Mouse (Mus musculus): Measurements from ENCODE around the gene Mrpl53. TPM values are rescaled to one million over a fixed set of nuclear protein-coding genes. Genes with fewer than 3 reads are reported as not detected.

Gene Mrpl53
- total and polyA plus RNA-seq, 3 experiments, result 52.2 to 74.0 (median 55.5) TPM

DNA sequence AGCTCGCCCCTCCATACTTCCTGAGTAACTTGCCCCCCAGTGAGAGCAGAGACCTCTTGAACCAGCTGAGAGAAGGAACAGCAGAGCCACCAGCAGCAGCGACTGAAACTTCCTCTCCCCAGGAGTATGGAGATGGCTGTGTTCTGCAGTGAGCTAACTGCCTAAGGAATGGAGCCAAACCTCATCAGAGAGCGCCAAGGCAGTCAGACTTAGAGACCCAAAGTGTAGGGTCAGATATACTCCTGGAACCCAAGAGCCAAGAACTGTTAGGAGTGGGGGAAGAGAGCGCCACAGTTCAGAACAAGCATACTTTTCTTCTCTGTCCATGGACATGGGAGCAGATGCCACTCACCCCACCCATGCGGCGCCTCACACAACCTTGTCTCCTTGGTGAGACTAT, 42.4 kb upstream of the Mrpl53 start:
- no peak for DNase-seq (ENCODE audit: extremely low read depth)
- H3K4me1 ChIP-seq (ENCODE audit: control insufficient read depth in 1 of 2, insufficient read depth in 2 of 2), result no peaks in the 10 kb centered on the region
- no peak overlapping the region for H3K27ac ChIP-seq (ENCODE audit: insufficient read depth, low read depth)
- H3K9ac ChIP-seq (ENCODE audit: insufficient read depth, low read depth), result no peak overlapping the region
- no peaks in the 10 kb centered on the region for H3K79me2 ChIP-seq (replicated peaks; ENCODE audit: control insufficient read depth, extremely low read depth, insufficient read depth, poor library complexity, severe bottlenecking)
- in situ Hi-C loops (cut with MboI; ENCODE audit: low pct_ligation_motif_present, low pct_unique_long_range_greater_than_20kb, low sequenced_read_pairs), result no loop called here
- no peak overlapping the region for H3K4me3 ChIP-seq (replicated peaks in 1 of 3; ENCODE audit: low read depth in 2 of 3, low read length in 2 of 3, poor library complexity in 1 of 3)
- peaks cover 32% of the 10 kb centered on the region for H3K9me3 ChIP-seq (replicated peaks; ENCODE audit: low read length)
- dilution Hi-C loops (cut with MboI; ENCODE audit: extremely low pct_ligation_motif_present, extremely low pct_unique_long_range_greater_than_20kb, low sequenced_read_pairs), result no loop called here
- no peak overlapping the region for H3K4me2 ChIP-seq (ENCODE audit: insufficient read depth, low read depth, poor library complexity, severe bottlenecking)
- peaks cover 0 to 38% of the 10 kb centered on the region in 2 experiments for H3K36me3 ChIP-seq (replicated peaks in 1 of 2; ENCODE audit: control insufficient read depth in 1 of 2, insufficient read depth in 1 of 2, low read length in 1 of 2)
- TF ChIP-seq SIN3A (IDR thresholded peaks at IDR 0.05; ENCODE audit: low read length), result no peak
- no peak for TF ChIP-seq MAFK (IDR thresholded peaks at IDR 0.05; ENCODE audit: insufficient replicate concordance, low read length)
- TF ChIP-seq POLR2A (IDR thresholded peaks at IDR 0.05; ENCODE audit: low read depth, low read length), result no peak
- TF ChIP-seq MXI1 (IDR thresholded peaks at IDR 0.05; ENCODE audit: low read depth, low read length), result no peak
- TF ChIP-seq MEF2A (IDR thresholded peaks at IDR 0.05; ENCODE audit: borderline replicate concordance, low read depth, low read length), result no peak
- TF ChIP-seq MAZ (IDR thresholded peaks at IDR 0.05; ENCODE audit: low read depth, low read length), result no peak
- no peak for TF ChIP-seq MAX (IDR thresholded peaks at IDR 0.05; ENCODE audit: low read length)
- TF ChIP-seq TBP (conservative IDR thresholded peaks at IDR 0.05; ENCODE audit: low read depth, low read length), result no peak
- TF ChIP-seq CHD1 (IDR thresholded peaks at IDR 0.05; ENCODE audit: low read depth, low read length), result no peak
- no peak for TF ChIP-seq RAD21 (IDR thresholded peaks at IDR 0.05; ENCODE audit: low read depth, low read length)
- TF ChIP-seq BHLHE40 (IDR thresholded peaks at IDR 0.05; ENCODE audit: low read depth, low read length), result no peak
- no peak for TF ChIP-seq EP300 (IDR thresholded peaks at IDR 0.05; ENCODE audit: low read length)
- no peak for TF ChIP-seq IRF4 (IDR thresholded peaks at IDR 0.05; ENCODE audit: low read depth, low read length)
- no peak for TF ChIP-seq NELFE (IDR thresholded peaks at IDR 0.05; ENCODE audit: low read depth, low read length)
- TF ChIP-seq USF2 (conservative IDR thresholded peaks at IDR 0.05; ENCODE audit: low read depth, low read length), result no peak
- no peaks in the 10 kb centered on the region for H3K27me3 ChIP-seq (replicated peaks)

DNA sequence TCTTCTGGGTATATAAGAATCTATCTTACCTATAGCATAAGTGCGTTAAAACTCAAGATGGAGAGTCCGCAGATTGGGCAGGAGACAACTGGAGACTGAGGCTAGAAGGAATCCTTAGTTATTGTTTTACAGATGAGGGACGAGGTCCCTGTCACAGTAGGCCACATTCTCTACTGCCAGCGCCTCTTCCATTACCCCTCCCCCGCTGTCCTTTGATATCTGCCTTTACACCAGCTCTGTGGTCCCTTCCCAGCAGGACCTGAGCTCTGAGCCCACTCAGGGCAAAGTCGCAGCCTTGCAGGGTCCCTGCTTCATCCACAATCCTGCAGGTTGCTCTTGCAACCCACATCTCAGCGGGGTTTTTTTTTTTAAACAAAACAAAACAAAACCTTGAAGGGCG, 40.6 kb upstream of the Mrpl53 start:
- Histone ChIP-seq H3K27ac (ENCODE audit: insufficient read depth, low read depth) (no peak overlapping the region), H3K4me2 (ENCODE audit: insufficient read depth, low read depth, poor library complexity, severe bottlenecking) (no peak overlapping the region), H3K9me3 (replicated peaks; ENCODE audit: low read length) (peaks cover 33% of the 10 kb centered on the region), H3K79me2 (replicated peaks; ENCODE audit: control insufficient read depth, extremely low read depth, insufficient read depth, poor library complexity, severe bottlenecking) (no peaks in the 10 kb centered on the region), H3K36me3 (replicated peaks in 1 of 2; ENCODE audit: control insufficient read depth in 1 of 2, insufficient read depth in 1 of 2, low read length in 1 of 2) (peaks cover 0 to 31% of the 10 kb centered on the region in 2 experiments), H3K9ac (ENCODE audit: insufficient read depth, low read depth) (no peak overlapping the region), H3K4me1 (ENCODE audit: control insufficient read depth in 1 of 2, insufficient read depth in 2 of 2) (no peaks in the 10 kb centered on the region), H3K27me3 (replicated peaks) (no peaks in the 10 kb centered on the region), H3K4me3 (replicated peaks in 1 of 3; ENCODE audit: low read depth in 2 of 3, low read length in 2 of 3, poor library complexity in 1 of 3) (no peak overlapping the region)
- in situ Hi-C loops (cut with MboI; ENCODE audit: low pct_ligation_motif_present, low pct_unique_long_range_greater_than_20kb, low sequenced_read_pairs), result no loop called here
- DNase-seq (ENCODE audit: extremely low read depth), result no peak
- dilution Hi-C loops (cut with MboI; ENCODE audit: extremely low pct_ligation_motif_present, extremely low pct_unique_long_range_greater_than_20kb, low sequenced_read_pairs), result no loop called here
- no peak for TF ChIP-seq BHLHE40 (IDR thresholded peaks at IDR 0.05; ENCODE audit: low read depth, low read length)
- TF ChIP-seq MAX (IDR thresholded peaks at IDR 0.05; ENCODE audit: low read length), result no peak
- TF ChIP-seq E2F4 (IDR thresholded peaks at IDR 0.05; ENCODE audit: insufficient replicate concordance, low read depth, low read length), result no peak
- TF ChIP-seq ZMIZ1 (IDR thresholded peaks at IDR 0.05; ENCODE audit: low read depth, low read length), result no peak
- TF ChIP-seq USF2 (conservative IDR thresholded peaks at IDR 0.05; ENCODE audit: low read depth, low read length), result no peak
- no peak for TF ChIP-seq TBP (conservative IDR thresholded peaks at IDR 0.05; ENCODE audit: low read depth, low read length)
- TF ChIP-seq NELFE (IDR thresholded peaks at IDR 0.05; ENCODE audit: low read depth, low read length), result no peak
- no peak for TF ChIP-seq UBTF (IDR thresholded peaks at IDR 0.05; ENCODE audit: low read depth, low read length)
- no peak for TF ChIP-seq MXI1 (IDR thresholded peaks at IDR 0.05; ENCODE audit: low read depth, low read length)
- no peak for TF ChIP-seq POLR2AphosphoS2 (IDR thresholded peaks at IDR 0.05; ENCODE audit: low read depth, low read length)
- TF ChIP-seq RCOR1 (conservative IDR thresholded peaks at IDR 0.05; ENCODE audit: low read depth, low read length), result no peak

All from CH12.LX (cell line).